Comparison of ENCODE assay signal across 11 mouse cellular contexts in genomic region chr12:76931739-76932687, GRCm38 (mm10). TPM values are rescaled to one million over a fixed set of nuclear protein-coding genes. Genes with fewer than 3 reads are reported as not detected.
DNase-seq lines count a peak whose midpoint lies in the region; ATAC-seq and TF ChIP-seq lines count a peak whose summit lies in the region.
"Had no signal": no experiment of that assay in that cellular context is flagged by ENCODE, and none has a peak within 500 bp of the region (broad histone marks: within the 10 kb centered on the region; RNA-seq: fewer than 3 reads in every experiment).

No protein-coding gene starts in this region.

- TF ChIP-seq CTCF in midbrain, postnatal 0 days (IDR thresholded peaks at IDR 0.05) = no peak
- TF ChIP-seq CTCF in heart, postnatal 0 days (IDR thresholded peaks at IDR 0.05; ENCODE audit: low read depth) = no peak
- no peak for TF ChIP-seq CTCF in stomach, postnatal 0 days (IDR thresholded peaks at IDR 0.05; ENCODE audit: low read depth)

- no peak overlapping the region for H3K27ac ChIP-seq in midbrain, postnatal 0 days (ENCODE audit: low read depth, low read length)
- H3K27ac ChIP-seq in midbrain, embryonic 14.5 days (replicated peaks; ENCODE audit: low read depth, low read length) = no peak overlapping the region
- peak overlapping the region; percentile 77 for H3K27ac ChIP-seq in heart, postnatal 0 days (ENCODE audit: low read depth)
- 0 out of 2 replicates have a peak overlapping the region, but pooled peaks have one; percentile 36 for H3K27ac ChIP-seq in stomach, postnatal 0 days (replicated peaks)
- H3K27ac ChIP-seq in forebrain, embryonic 12.5 days = no peak overlapping the region
- H3K27ac ChIP-seq: neural tube, embryonic 13.5 days had no signal

- H3K4me3 ChIP-seq in midbrain, postnatal 0 days (ENCODE audit: low read depth, low read length) = no peak overlapping the region
- no peak overlapping the region for H3K4me3 ChIP-seq in midbrain, embryonic 14.5 days (replicated peaks; ENCODE audit: low read depth, low read length)
- H3K4me3 ChIP-seq in heart, postnatal 0 days (ENCODE audit: low read depth, low read length) = no peak overlapping the region
- H3K4me3 ChIP-seq in stomach, postnatal 0 days (ENCODE audit: low read depth, low read length) = no peak overlapping the region
- H3K4me3 ChIP-seq in forebrain, embryonic 12.5 days (replicated peaks) = no peak overlapping the region
- H3K4me3 ChIP-seq: neural tube, embryonic 13.5 days had no signal

- H3K9me3 ChIP-seq in midbrain, postnatal 0 days (ENCODE audit: low read length) = no peaks in the 10 kb centered on the region
- H3K9me3 ChIP-seq in midbrain, embryonic 14.5 days (ENCODE audit: control insufficient read depth, low read length) = no peaks in the 10 kb centered on the region
- H3K9me3 ChIP-seq in heart, postnatal 0 days (replicated peaks; ENCODE audit: control insufficient read depth, low read length) = no peaks in the 10 kb centered on the region
- H3K9me3 ChIP-seq in stomach, postnatal 0 days (ENCODE audit: control insufficient read depth, low read length) = no peaks in the 10 kb centered on the region
- no peaks in the 10 kb centered on the region for H3K9me3 ChIP-seq in forebrain, embryonic 12.5 days
- H3K9me3 ChIP-seq: neural tube, embryonic 13.5 days had no signal

- peak; percentile 50 to 79 for DNase-seq in heart, adult 9 months (ENCODE audit: low spot score in 2 of 2)
- no peak for DNase-seq in heart, postnatal 4 days
- peak; percentile 54 for DNase-seq in midbrain, postnatal 0 days (ENCODE audit: low spot score)
- DNase-seq in midbrain, embryonic 14.5 days = no peak
- no peak for DNase-seq in heart, postnatal 0 days (ENCODE audit: low spot score)
- DNase-seq in stomach, postnatal 0 days (ENCODE audit: low spot score) = peak; percentile 31
- DNase-seq in layer of hippocampus, postnatal 14 days (ENCODE audit: low spot score in 2 of 2) = no peak
- DNase-seq: kidney, adult 11 months; right cerebral cortex, postnatal 4 days had no signal

- H3K4me1 ChIP-seq in midbrain, postnatal 0 days (ENCODE audit: insufficient read depth, low read length) = no peaks in the 10 kb centered on the region
- H3K4me1 ChIP-seq in midbrain, embryonic 14.5 days (ENCODE audit: control insufficient read depth, insufficient read depth, low read length) = no peaks in the 10 kb centered on the region
- peaks cover 4% of the 10 kb centered on the region; the same call in 1 of the 2 replicates for H3K4me1 ChIP-seq in heart, postnatal 0 days (ENCODE audit: control insufficient read depth, insufficient read depth)
- no peaks in the 10 kb centered on the region for H3K4me1 ChIP-seq in stomach, postnatal 0 days (replicated peaks; ENCODE audit: control insufficient read depth, insufficient read depth)
- H3K4me1 ChIP-seq in forebrain, embryonic 12.5 days = no peaks in the 10 kb centered on the region; the same call in 1 of the 2 replicates
- H3K4me1 ChIP-seq: neural tube, embryonic 13.5 days had no signal

- H3K9ac ChIP-seq in midbrain, postnatal 0 days (replicated peaks; ENCODE audit: low read length, poor library complexity, severe bottlenecking) = no peak overlapping the region
- no peak overlapping the region for H3K9ac ChIP-seq in midbrain, embryonic 14.5 days (replicated peaks; ENCODE audit: low read length)
- no peak overlapping the region for H3K9ac ChIP-seq in heart, postnatal 0 days (replicated peaks; ENCODE audit: low read depth, low read length)
- H3K9ac ChIP-seq in stomach, postnatal 0 days (ENCODE audit: low read length) = no peak overlapping the region
- H3K9ac ChIP-seq in forebrain, embryonic 12.5 days = no peak overlapping the region
- H3K9ac ChIP-seq: neural tube, embryonic 13.5 days had no signal

- H3K36me3 ChIP-seq in midbrain, postnatal 0 days (ENCODE audit: insufficient read depth, low read length) = peaks cover 19% of the 10 kb centered on the region
- H3K36me3 ChIP-seq in midbrain, embryonic 14.5 days (ENCODE audit: control insufficient read depth, insufficient read depth, low read length) = peaks cover 26% of the 10 kb centered on the region
- H3K36me3 ChIP-seq in heart, postnatal 0 days (replicated peaks; ENCODE audit: control insufficient read depth, insufficient read depth, low read length) = peaks cover 20% of the 10 kb centered on the region; the same call in 1 of the 2 replicates
- peaks cover 9% of the 10 kb centered on the region; the same call in 1 of the 2 replicates for H3K36me3 ChIP-seq in stomach, postnatal 0 days (ENCODE audit: control insufficient read depth, insufficient read depth, low read length)
- H3K36me3 ChIP-seq in forebrain, embryonic 12.5 days (replicated peaks) = peaks cover 18% of the 10 kb centered on the region

- H3K4me2 ChIP-seq in midbrain, postnatal 0 days (ENCODE audit: low read depth, low read length, poor library complexity, severe bottlenecking) = no peak overlapping the region
- H3K4me2 ChIP-seq in midbrain, embryonic 14.5 days (ENCODE audit: low read length) = no peak overlapping the region
- no peak overlapping the region for H3K4me2 ChIP-seq in heart, postnatal 0 days (ENCODE audit: low read depth, low read length)
- H3K4me2 ChIP-seq in stomach, postnatal 0 days (replicated peaks; ENCODE audit: low read depth) = no peak overlapping the region
- H3K4me2 ChIP-seq in forebrain, embryonic 12.5 days = no peak overlapping the region
- H3K4me2 ChIP-seq: neural tube, embryonic 13.5 days had no signal

- TF ChIP-seq EP300 in heart, postnatal 0 days (IDR thresholded peaks at IDR 0.05; ENCODE audit: low read depth) = 0 out of 2 replicates have a peak, but pooled peaks have one; percentile 43
- TF ChIP-seq EP300 in stomach, postnatal 0 days (optimal IDR thresholded peaks at IDR 0.05) = no peak

- 85% methylated on average over 14 of the region's 14 CpGs for whole genome bisulfite sequencing in midbrain, postnatal 0 days
- WGBS in midbrain, embryonic 14.5 days = 84% methylated on average over 14 of the region's 14 CpGs
- WGBS in heart, postnatal 0 days = 57% methylated on average over 14 of the region's 14 CpGs
- 67% methylated on average over 14 of the region's 14 CpGs for WGBS in stomach, postnatal 0 days
- WGBS in forebrain, embryonic 12.5 days = 89% methylated on average over 14 of the region's 14 CpGs

- no peaks in the 10 kb centered on the region for H3K27me3 ChIP-seq in midbrain, postnatal 0 days (ENCODE audit: insufficient read depth, low read length)
- H3K27me3 ChIP-seq in midbrain, embryonic 14.5 days (ENCODE audit: control insufficient read depth, insufficient read depth, low read length) = no peaks in the 10 kb centered on the region
- H3K27me3 ChIP-seq in heart, postnatal 0 days (ENCODE audit: control insufficient read depth, insufficient read depth, low read length) = no peaks in the 10 kb centered on the region
- H3K27me3 ChIP-seq in stomach, postnatal 0 days (ENCODE audit: control insufficient read depth, insufficient read depth, low read length) = no peaks in the 10 kb centered on the region
- no peaks in the 10 kb centered on the region for H3K27me3 ChIP-seq in forebrain, embryonic 12.5 days
- H3K27me3 ChIP-seq: neural tube, embryonic 13.5 days had no signal

- 0 out of 2 replicates have a peak, but pooled peaks have one; percentile 27 for ATAC-seq in midbrain, postnatal 0 days (ENCODE audit: low FRiP score)
- ATAC-seq in midbrain, embryonic 14.5 days (ENCODE audit: low FRiP score, low TSS enrichment) = no peak
- peak; percentile 54 for ATAC-seq in heart, postnatal 0 days (ENCODE audit: insufficient read depth, low read depth)
- ATAC-seq in stomach, postnatal 0 days (ENCODE audit: low FRiP score, low TSS enrichment) = 0 out of 2 replicates have a peak, but pooled peaks have one; percentile 43
- ATAC-seq in forebrain, embryonic 12.5 days (ENCODE audit: low FRiP score) = no peak

RNA-seq across cellular contexts. Expression of gene Max, which starts 30.0 kb away (rescaled TPM):
- total RNA-seq in heart, postnatal 4 days (2021) = 10 to 100 TPM; 37.6 to 41.1 TPM
- 61.7 and 66.9 TPM in 2 replicates for total RNA-seq in midbrain, postnatal 0 days (2014; rRNA removed)
- polyA plus RNA-seq in midbrain, postnatal 0 days (2015; fragmentation: Nextera tagmentation; extraction: Ambion mirVana) = 17.3 and 17.4 TPM in 2 replicates
- polyA plus RNA-seq in midbrain, embryonic 14.5 days (2014; fragmentation: Nextera tagmentation; extraction: Ambion mirVana) = 52.5 and 118 TPM in 2 replicates
- total RNA-seq in heart, postnatal 0 days (2014; rRNA removed; ENCODE audit: low replicate concordance) = 26.8 and 37.8 TPM in 2 replicates
- 5.9 and 8.4 TPM in 2 replicates for polyA plus RNA-seq in heart, postnatal 0 days (2015; fragmentation: Nextera tagmentation; extraction: Ambion mirVana)
- polyA plus RNA-seq in stomach, postnatal 0 days (2015; fragmentation: Nextera tagmentation; extraction: Ambion mirVana) = 11.4 TPM in 2 replicates
- 14.7 and 23.4 TPM in 2 replicates for polyA plus RNA-seq in forebrain, embryonic 12.5 days (2016; fragmentation: Nextera tagmentation; extraction: Ambion mirVana)
- 10 to 100 TPM; 67.4 to 75.9 TPM for total RNA-seq in layer of hippocampus, postnatal 14 days (2021)

Comparison
In these comparisons a context has a peak if more than half of its experiments do, and no peak if none do; other contexts are left out.
1. DNase-seq: peak in heart, adult 9 months (2 of 2), midbrain, postnatal 0 days (single experiment) and stomach, postnatal 0 days (single experiment); none in heart, postnatal 4 days (single experiment), midbrain, embryonic 14.5 days (single experiment), heart, postnatal 0 days (single experiment) and layer of hippocampus, postnatal 14 days (0 of 2).
2. ATAC-seq: peak in midbrain, postnatal 0 days (single experiment), heart, postnatal 0 days (single experiment) and stomach, postnatal 0 days (single experiment); none in midbrain, embryonic 14.5 days (single experiment) and forebrain, embryonic 12.5 days (single experiment).
3. H3K27ac ChIP-seq: peak in heart, postnatal 0 days (single experiment) and stomach, postnatal 0 days (single experiment); none in midbrain, postnatal 0 days (single experiment), midbrain, embryonic 14.5 days (single experiment) and forebrain, embryonic 12.5 days (single experiment).